ENCODE assay signal across 12 mouse cellular contexts in genomic region chr12:107978736-107979255, GRCm38 (mm10). TPM values are rescaled to one million over a fixed set of nuclear protein-coding genes. Genes with fewer than 3 reads are reported as not detected.
DNase-seq lines count a peak whose midpoint lies in the region; ATAC-seq lines count a peak whose summit lies in the region.
"Had no signal": no experiment of that assay in that cellular context is flagged by ENCODE, and none has a peak within 500 bp of the region (broad histone marks: within the 10 kb centered on the region; RNA-seq: fewer than 3 reads in every experiment).

No protein-coding gene starts in this region.

- H3K27ac ChIP-seq in heart, embryonic 10.5 days, result peak overlapping the region; percentile 95; the same call in 1 of the 2 replicates
- peak overlapping the region; percentile 96 for H3K27ac ChIP-seq in kidney, embryonic 15.5 days
- H3K27ac ChIP-seq in forebrain, embryonic 10.5 days, result peak overlapping the region; percentile 98
- H3K27ac ChIP-seq in limb, embryonic 12.5 days, result peak overlapping the region; percentile 98

- H3K9ac ChIP-seq in kidney, embryonic 15.5 days, result no peak overlapping the region
- H3K9ac ChIP-seq in limb, embryonic 12.5 days (replicated peaks), result no peak overlapping the region

- 0 out of 2 replicates have a peak overlapping the region, but pooled peaks have one; percentile 13 for H3K4me3 ChIP-seq in heart, embryonic 10.5 days
- H3K4me3 ChIP-seq in kidney, embryonic 15.5 days (replicated peaks), result no peak overlapping the region
- peak overlapping the region; percentile 53 for H3K4me3 ChIP-seq in forebrain, embryonic 10.5 days
- no peak overlapping the region for H3K4me3 ChIP-seq in limb, embryonic 12.5 days (replicated peaks)

- no peak for DNase-seq in heart, embryonic 10.5 days (ENCODE audit: low spot score)
- DNase-seq in heart, postnatal 4 days, result no peak
- no peak for DNase-seq in kidney, postnatal 4 days
- DNase-seq in forebrain, embryonic 10.5 days (ENCODE audit: extremely low spot score, low spot score), result no peak
- no peak for DNase-seq in cerebellum, postnatal 10 days
- DNase-seq: adrenal gland, postnatal 10 days; layer of hippocampus, postnatal 36 days had no signal

- peaks cover 71% of the 10 kb centered on the region for H3K4me1 ChIP-seq in heart, embryonic 10.5 days
- peaks cover 78% of the 10 kb centered on the region for H3K4me1 ChIP-seq in kidney, embryonic 15.5 days
- peaks cover 99% of the 10 kb centered on the region for H3K4me1 ChIP-seq in forebrain, embryonic 10.5 days
- peaks cover 84% of the 10 kb centered on the region for H3K4me1 ChIP-seq in limb, embryonic 12.5 days (replicated peaks)

- H3K36me3 ChIP-seq in heart, embryonic 10.5 days, result no peaks in the 10 kb centered on the region
- H3K36me3 ChIP-seq in kidney, embryonic 15.5 days, result no peaks in the 10 kb centered on the region
- H3K36me3 ChIP-seq in forebrain, embryonic 10.5 days (replicated peaks), result 0 out of 2 replicates have a peak, but pooled peaks cover under 1% of the 10 kb centered on the region
- no peaks in the 10 kb centered on the region; the same call in 1 of the 2 replicates for H3K36me3 ChIP-seq in limb, embryonic 12.5 days

- ATAC-seq in kidney, embryonic 15.5 days (replicated peaks; ENCODE audit: low FRiP score), result no peak
- no peak for ATAC-seq in limb, embryonic 12.5 days (ENCODE audit: insufficient number of reproducible peaks, insufficient read depth, low FRiP score, low TSS enrichment, low read depth)
- no peak for ATAC-seq in erythroblast, adult 5-6 weeks (replicated peaks; ENCODE audit: low FRiP score, poor library complexity, severe bottlenecking)
- ATAC-seq: lung, postnatal 0 days had no signal

- H3K27me3 ChIP-seq in heart, embryonic 10.5 days (ENCODE audit: insufficient read depth, poor library complexity, severe bottlenecking), result peaks cover 41% of the 10 kb centered on the region
- no peaks in the 10 kb centered on the region; the same call in 1 of the 2 replicates for H3K27me3 ChIP-seq in kidney, embryonic 15.5 days
- peaks cover 66% of the 10 kb centered on the region for H3K27me3 ChIP-seq in forebrain, embryonic 10.5 days (ENCODE audit: poor library complexity, severe bottlenecking)
- peaks cover 3% of the 10 kb centered on the region; the same call in 1 of the 2 replicates for H3K27me3 ChIP-seq in limb, embryonic 12.5 days

- peak overlapping the region; percentile 91; the same call in 1 of the 2 replicates for H3K4me2 ChIP-seq in kidney, embryonic 15.5 days
- H3K4me2 ChIP-seq in limb, embryonic 12.5 days, result peak overlapping the region; percentile 77

- 57% methylated on average over 8 of the region's 8 CpGs for WGBS in heart, embryonic 10.5 days
- WGBS in kidney, embryonic 15.5 days, result 52% methylated on average over 8 of the region's 8 CpGs
- 39% methylated on average over 8 of the region's 8 CpGs for WGBS in forebrain, embryonic 10.5 days
- 39% methylated on average over 8 of the region's 8 CpGs for WGBS in limb, embryonic 12.5 days

- no peaks in the 10 kb centered on the region for H3K9me3 ChIP-seq in heart, embryonic 10.5 days
- H3K9me3 ChIP-seq in kidney, embryonic 15.5 days (replicated peaks), result no peaks in the 10 kb centered on the region
- H3K9me3 ChIP-seq in forebrain, embryonic 10.5 days, result no peaks in the 10 kb centered on the region
- no peaks in the 10 kb centered on the region for H3K9me3 ChIP-seq in limb, embryonic 12.5 days

RNA-seq across cellular contexts. Expression of gene Bcl11b, which starts 24.6 kb away (rescaled TPM):
- polyA plus RNA-seq in heart, embryonic 10.5 days (2016; fragmentation: Nextera tagmentation; extraction: Ambion mirVana), result 3.1 and 3.3 TPM in 2 replicates
- 1 to 10 TPM; 1.5 to 1.6 TPM for total RNA-seq in heart, postnatal 4 days (2021)
- 3.1 and 3.8 TPM in 2 replicates for polyA plus RNA-seq in kidney, embryonic 15.5 days (2015; fragmentation: Nextera tagmentation; extraction: Ambion mirVana)
- polyA plus RNA-seq in forebrain, embryonic 10.5 days (2016; fragmentation: Nextera tagmentation; extraction: Ambion mirVana), result 3.4 and 5.5 TPM in 2 replicates
- 19.6 and 19.9 TPM in 2 replicates for polyA plus RNA-seq in limb, embryonic 12.5 days (2016; fragmentation: Nextera tagmentation; extraction: Ambion mirVana)
- 0.21 TPM in 1 of 2 replicates, not detected in the other for total RNA-seq in erythroblast, adult 5-6 weeks (2015; ENCODE audit: low replicate concordance)
- total RNA-seq in erythroblast, adult 5-6 weeks (2017; ENCODE audit: low replicate concordance), result 0.28 TPM in 1 of 2 replicates, not detected in the other
- total RNA-seq: common myeloid progenitor, adult 5-6 weeks had no signal

Comparison
In these comparisons a context has a peak if more than half of its experiments do, and no peak if none do; other contexts are left out.
1. H3K4me3 ChIP-seq: peak in heart, embryonic 10.5 days (single experiment) and forebrain, embryonic 10.5 days (single experiment); none in kidney, embryonic 15.5 days (single experiment) and limb, embryonic 12.5 days (single experiment).
2. Peak in every context shown above with its lines, with median percentiles within 50 percentile points of each other: H3K27ac ChIP-seq.